Mouse (Mus musculus) heart, postnatal 0 days (tissue): ENCODE measurements around the gene Mei4. TPM values are rescaled to one million over a fixed set of nuclear protein-coding genes. Genes with fewer than 3 reads are reported as not detected.

Source experiments
- ATAC-seq: fragments of 200-750 bp; cut with Nextera tagmentation; 2 replicates; pipeline ENCODE4 v1.8.0; 2017; ENCODE audit warnings: low read depth, moderate number of reproducible peaks, moderate library complexity; ENCODE audit not compliant: insufficient read depth
- DNase-seq: peaks from one replicate; pipeline ENCODE4 v3.0.0-alpha.2; 2016; ENCODE audit warnings: low spot score
- H3K27ac ChIP-seq: fragments of 300-500 bp; sonication (generic); 2 replicates; pipeline ENCODE4 v1.5.1; 2014; ENCODE audit warnings: low read depth, mild to moderate bottlenecking
- H3K27me3 ChIP-seq: fragments of 300-500 bp; sonication (generic); 2 replicates; pipeline ENCODE4 v1.6.1; 2014; ENCODE audit warnings: low read length, mixed read lengths; ENCODE audit not compliant: control insufficient read depth, insufficient read depth
- H3K36me3 ChIP-seq: fragments of 300-500 bp; sonication (generic); replicated peaks from 2 replicates; pipeline ENCODE4 v1.6.1; 2014; ENCODE audit warnings: low read length, mixed read lengths; ENCODE audit not compliant: control insufficient read depth, insufficient read depth
- H3K4me1 ChIP-seq: fragments of 300-500 bp; sonication (generic); 2 replicates; pipeline ENCODE4 v1.6.1; 2014; ENCODE audit warnings: antibody characterized with exemption; ENCODE audit not compliant: control insufficient read depth, insufficient read depth
- H3K4me2 ChIP-seq: fragments of 300-500 bp; sonication (generic); 2 replicates; pipeline ENCODE4 v1.6.1; 2014; ENCODE audit warnings: low read depth, mild to moderate bottlenecking, low read length, moderate library complexity
- H3K4me3 ChIP-seq: fragments of 300-500 bp; sonication (generic); 2 replicates; pipeline ENCODE4 v1.5.1; 2014; ENCODE audit warnings: low read depth, low read length
- H3K9ac ChIP-seq: fragments of 300-500 bp; sonication (generic); replicated peaks from 2 replicates; pipeline ENCODE4 v1.6.1; 2014; ENCODE audit warnings: low read depth, low read length, mixed read lengths
- H3K9me3 ChIP-seq: fragments of 300-500 bp; sonication (generic); replicated peaks from 2 replicates; pipeline ENCODE4 v1.6.1; 2016; ENCODE audit warnings: low read length; ENCODE audit not compliant: control insufficient read depth
- CTCF ChIP-seq: IDR thresholded peaks from 2 replicates; pipeline ENCODE4 v1.5.1; 2016; ENCODE audit warnings: antibody characterized with exemption, control low read depth, low read depth
- EP300 ChIP-seq: IDR thresholded peaks from 2 replicates; pipeline ENCODE4 v1.6.1; 2016; ENCODE audit warnings: antibody characterized with exemption, low read depth
- WGBS: fragments of 180-500 bp; shearing (Covaris S2); extraction: QIAGEN DNeasy Blood & Tissue Kit; methylation state at CpG from one replicate; pipeline ENCODE4 v1.1.7; 2014; 5-methylcytosine and 5-hydroxymethylcytosine counted together
- polyA plus RNA-seq: library from polyadenylated mRNA; unstranded; fragments of >200 nt; fragmentation: Nextera tagmentation; extraction: Ambion mirVana; gene quantifications from 2 replicates; pipeline ENCODE4 v1.2.1, GENCODE M21; 2015
- total RNA-seq: library from RNA; depleted of rRNA; stranded (reverse); fragments of >200 nt; gene quantifications from 2 replicates; pipeline ENCODE4 v1.2.3, GENCODE M21; 2014; ENCODE audit warnings: low replicate concordance; rRNA removed

Mei4 gene
- total and polyA plus RNA-seq, 2 experiments from 2014 or later = not detected

DNA sequence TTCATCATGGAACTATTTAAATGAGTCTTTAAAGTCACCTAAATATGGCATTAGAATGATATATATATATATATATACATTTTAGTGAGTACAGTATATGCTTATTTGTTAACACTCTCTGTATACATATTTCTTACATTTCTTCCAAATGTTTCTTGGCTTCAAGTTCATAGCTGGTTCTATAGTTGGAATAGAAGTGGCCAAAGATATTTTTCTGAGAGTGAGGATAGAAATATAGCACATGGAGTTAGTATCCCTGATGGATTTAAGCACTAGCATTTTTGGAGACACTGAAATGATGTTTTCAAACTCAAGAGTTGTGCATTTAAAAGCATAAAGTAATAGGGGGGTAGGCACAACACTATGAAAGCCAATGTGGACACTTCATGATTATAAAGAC lies 272.6 kb downstream of the Mei4 start:
- TF ChIP-seq CTCF (no peak), EP300 (no peak)
- Histone ChIP-seq H3K9me3 (no peaks in the 10 kb centered on the region), H3K9ac (no peak overlapping the region), H3K27ac (no peak overlapping the region), H3K4me3 (no peak overlapping the region), H3K4me1 (no peaks in the 10 kb centered on the region), H3K4me2 (no peak overlapping the region), H3K36me3 (no peaks in the 10 kb centered on the region), H3K27me3 (no peaks in the 10 kb centered on the region)
- DNase-seq (no peak), ATAC-seq (no peak)

- TF ChIP-seq CTCF = no peak
- TF ChIP-seq EP300 = no peak
- WGBS = 47% methylated on average over 9 of the region's 9 CpGs
- H3K4me3 ChIP-seq = no peak overlapping the region
- ATAC-seq (no peak), DNase-seq (no peak)
- H3K4me2 ChIP-seq = no peak overlapping the region
- H3K9ac ChIP-seq = no peak overlapping the region
- no peak overlapping the region for H3K27ac ChIP-seq
- H3K36me3 ChIP-seq = no peaks in the 10 kb centered on the region
- H3K4me1 ChIP-seq = no peaks in the 10 kb centered on the region
- H3K9me3 ChIP-seq = no peaks in the 10 kb centered on the region
- no peaks in the 10 kb centered on the region for H3K27me3 ChIP-seq
Measured at GRCm38 (mm10) chr9:82160143-82160542, 296.7 kb downstream of the Mei4 start.

- Histone ChIP-seq H3K4me3 (no peak overlapping the region), H3K4me1 (no peaks in the 10 kb centered on the region), H3K27me3 (no peaks in the 10 kb centered on the region), H3K9me3 (no peaks in the 10 kb centered on the region), H3K27ac (no peak overlapping the region), H3K4me2 (no peak overlapping the region), H3K36me3 (no peaks in the 10 kb centered on the region), H3K9ac (no peak overlapping the region)
- WGBS = 63% methylated on average over 4 of the region's 4 CpGs
- DNase-seq (no peak), ATAC-seq (no peak)
- TF ChIP-seq EP300 = no peak
- TF ChIP-seq CTCF = no peak
Measured at GRCm38 (mm10) chr9:82162415-82162814, 298.9 kb downstream of the Mei4 start.

DNA sequence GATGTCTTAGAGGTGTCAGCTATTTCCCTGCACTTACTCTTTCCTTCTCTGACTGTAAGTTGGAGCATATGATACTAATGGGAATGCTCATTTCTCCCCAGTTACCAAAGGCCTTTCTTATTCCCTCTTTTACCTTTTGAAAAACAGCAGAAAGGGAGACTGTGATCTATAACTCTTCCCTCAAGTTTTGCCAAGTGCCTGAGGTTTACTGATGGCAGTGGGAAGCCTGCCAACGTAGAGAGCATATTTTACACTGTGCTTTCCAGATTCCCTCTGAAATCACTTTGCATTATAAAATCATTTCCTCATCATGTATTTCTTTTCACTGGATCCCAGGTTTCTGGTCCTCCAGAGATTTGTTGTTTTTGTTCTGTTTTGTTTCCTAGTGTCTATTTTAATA lies 354.5 kb downstream of the Mei4 start:
- TF ChIP-seq CTCF (no peak), EP300 (no peak)
- Histone ChIP-seq H3K36me3 (no peaks in the 10 kb centered on the region), H3K4me3 (no peak overlapping the region), H3K9me3 (no peaks in the 10 kb centered on the region), H3K27me3 (no peaks in the 10 kb centered on the region), H3K4me2 (no peak overlapping the region), H3K27ac (no peak overlapping the region), H3K9ac (no peak overlapping the region), H3K4me1 (no peaks in the 10 kb centered on the region)
- DNase-seq (no peak), ATAC-seq (no peak)
- WGBS = 59% methylated on average over 1 of the region's 1 CpGs

GRCm38 (mm10) chr9:82247695-82248445 lies 384.4 kb downstream of the Mei4 start:
- 72% methylated on average over 7 of the region's 7 CpGs for WGBS
- DNase-seq (peak; percentile 33), ATAC-seq (no peak)
- no peak overlapping the region for H3K4me3 ChIP-seq
- no peaks in the 10 kb centered on the region for H3K9me3 ChIP-seq
- no peaks in the 10 kb centered on the region for H3K4me1 ChIP-seq
- H3K27ac ChIP-seq = no peak overlapping the region
- no peaks in the 10 kb centered on the region for H3K36me3 ChIP-seq
- H3K27me3 ChIP-seq = no peaks in the 10 kb centered on the region
- H3K4me2 ChIP-seq = no peak overlapping the region
- TF ChIP-seq EP300 (no peak), CTCF (peak; percentile 90)
- H3K9ac ChIP-seq = no peak overlapping the region

Other genes with a start within 250 kb of the Mei4 start
- 0.38 and 0.46 TPM in 2 replicates for gene Htr1b, start 229.8 kb upstream of the Mei4 start, total RNA-seq
- gene Htr1b, start 229.8 kb upstream of the Mei4 start, polyA plus RNA-seq = 0.07 and 0.08 TPM in 2 replicates